Mouse (Mus musculus) c-Kit-positive CD71-positive TER-119-positive erythroid progenitor cells, embryonic 14.5 days (primary cell): ENCODE results near the gene Lipo4.
"Not testable (repeated sequence)": the region's sequence is repeated elsewhere in the genome, so short reads cannot be mapped to it uniquely, and the experiment has no call there.

Experiments
- DNase-seq: peaks from one replicate; pipeline ENCODE4 v3.0.0-alpha.2; 2013; ENCODE audit warnings: low spot score

Gene Lipo4

DNA sequence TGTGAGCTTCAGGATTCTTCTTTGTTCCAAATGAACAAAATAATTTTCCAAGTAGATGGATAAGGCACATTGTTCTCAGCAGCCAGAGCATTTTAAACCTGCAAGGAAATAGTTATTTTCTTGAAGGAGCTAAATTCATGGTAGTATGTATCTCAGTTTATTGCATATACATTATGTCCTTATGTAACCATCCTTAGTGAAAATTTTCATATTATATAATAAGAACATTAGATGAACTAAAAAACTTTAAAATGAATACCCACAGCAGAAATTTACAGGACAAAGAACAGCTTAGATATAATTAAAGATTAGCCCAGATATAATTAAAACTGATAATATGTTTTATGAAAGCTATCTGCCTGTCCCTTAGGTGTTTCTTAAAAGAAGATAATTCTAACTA is at the start of gene Lipo4:
TSS of gene Lipo4 (minus strand) at position 101 of the 400 bp plus-strand sequence.
- DNase-seq: no peak

DNA sequence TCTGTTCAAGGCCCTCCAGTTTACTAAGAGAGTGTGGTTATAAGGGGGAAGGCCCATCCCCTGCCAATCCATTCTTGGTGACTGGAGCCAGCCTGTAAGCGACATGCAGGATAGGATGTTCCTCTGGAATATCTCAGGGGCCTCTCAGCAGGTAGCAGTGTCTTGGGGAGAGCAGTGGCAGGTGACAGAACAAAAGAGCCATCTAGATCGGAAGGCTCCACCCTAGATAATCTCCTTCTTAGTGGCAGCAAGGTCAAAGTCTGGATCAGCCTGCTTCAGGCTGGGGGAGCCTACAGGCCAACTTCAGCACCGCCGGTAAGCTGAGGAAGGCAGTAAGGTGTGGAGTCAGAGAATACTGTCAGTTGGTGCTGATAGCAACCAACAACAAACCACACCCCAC is 61.2 kb downstream of the Lipo4 start:
- DNase-seq: not testable (repeated sequence)

DNA sequence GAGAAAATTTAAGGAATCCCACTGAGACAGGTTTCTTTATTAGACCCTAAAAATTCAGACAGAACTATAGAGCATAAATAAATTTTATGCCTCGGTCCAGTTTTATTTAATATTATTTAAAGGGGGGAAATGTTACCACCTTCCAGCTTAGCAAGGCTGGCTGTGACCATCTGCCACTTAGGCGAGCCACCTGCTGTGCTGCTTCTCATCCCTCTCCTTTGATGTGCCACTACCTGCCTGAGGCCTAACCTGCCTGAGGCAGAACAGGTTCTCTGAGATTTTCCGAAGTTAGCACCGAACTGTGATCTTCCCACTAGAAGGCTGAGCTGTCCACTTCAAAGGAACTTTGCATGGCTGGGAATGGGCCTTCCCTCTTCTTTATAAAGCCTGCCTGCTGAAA is 63.9 kb downstream of the Lipo4 start:
- no peak for DNase-seq
